Mouse (Mus musculus) intestine, embryonic 14.5 days (tissue): ENCODE results near the gene Ccdc142. TPM values are rescaled to one million over a fixed set of nuclear protein-coding genes. Genes with fewer than 3 reads are reported as not detected.

ENCODE experiments used
- ATAC-seq: fragments of 200-750 bp; cut with Nextera tagmentation; replicated peaks from 2 replicates; pipeline ENCODE4 v1.8.0; 2017; ENCODE audit warnings: low read depth, moderate number of reproducible peaks, moderate TSS enrichment, moderate library complexity; ENCODE audit not compliant: low FRiP score, low TSS enrichment
- DNase-seq: peaks from one replicate; pipeline ENCODE4 v3.0.0-alpha.2; 2018; ENCODE audit warnings: low spot score
- H3K27ac ChIP-seq: fragments of 300-500 bp; sonication (generic); 2 replicates; pipeline ENCODE4 v1.5.1; 2014; ENCODE audit warnings: low read depth, mild to moderate bottlenecking, control low read depth
- H3K27me3 ChIP-seq: fragments of 300-500 bp; sonication (generic); replicated peaks from 2 replicates; pipeline ENCODE4 v1.6.1; 2014; ENCODE audit warnings: low read length, control low read depth; ENCODE audit not compliant: control insufficient read depth, insufficient read depth
- H3K36me3 ChIP-seq: fragments of 300-500 bp; sonication (generic); 2 replicates; pipeline ENCODE4 v1.6.1; 2014; ENCODE audit warnings: low read length, control low read depth; ENCODE audit not compliant: control insufficient read depth, insufficient read depth
- H3K4me1 ChIP-seq: fragments of 300-500 bp; sonication (generic); replicated peaks from 2 replicates; pipeline ENCODE4 v1.6.1; 2014; ENCODE audit warnings: low read length, control low read depth, mixed read lengths; ENCODE audit not compliant: control insufficient read depth, insufficient read depth
- H3K4me2 ChIP-seq: fragments of 300-500 bp; sonication (generic); 2 replicates; pipeline ENCODE4 v1.6.1; 2014; ENCODE audit warnings: low read length
- H3K4me3 ChIP-seq: fragments of 300-500 bp; sonication (generic); 2 replicates; pipeline ENCODE4 v1.5.1; 2014; ENCODE audit warnings: low read depth, low read length, control low read depth, mixed read lengths
- H3K9ac ChIP-seq: fragments of 300-500 bp; sonication (generic); 2 replicates; pipeline ENCODE4 v1.6.1; 2014; ENCODE audit warnings: mild to moderate bottlenecking, low read length
- H3K9me3 ChIP-seq: fragments of 300-500 bp; sonication (generic); 2 replicates; pipeline ENCODE4 v1.6.1; 2016; ENCODE audit warnings: low read length, control low read depth; ENCODE audit not compliant: control insufficient read depth
- WGBS: fragments of 180-500 bp; shearing (Covaris S2); extraction: QIAGEN DNeasy Blood & Tissue Kit; methylation state at CpG from one replicate; pipeline ENCODE4 v1.1.7; 2014; 5-methylcytosine and 5-hydroxymethylcytosine counted together
- microRNA counts: library from miRNA; unstranded; fragments of <30 nt; microRNA quantifications from one replicate; lab custom pipeline; 2016
- microRNA-seq: library from miRNA; unstranded; fragments of <30 nt; microRNA quantifications from one replicate; pipeline ENCODE4, GENCODE M21; 2016
- polyA plus RNA-seq: library from polyadenylated mRNA; unstranded; fragments of >200 nt; fragmentation: Nextera tagmentation; extraction: Ambion mirVana; gene quantifications from 2 replicates; pipeline ENCODE4 v1.2.1, GENCODE M21; 2014

Ccdc142 gene
- polyA plus RNA-seq, 1 experiment from 2014 or later, result 2.9 TPM

- no peak for ATAC-seq
- H3K36me3 ChIP-seq, result peaks cover 52% of the 10 kb centered on the region
Measured at GRCm38 (mm10) chr6:83151721-83152120, 50.3 kb downstream of the Ccdc142 start.

DNA sequence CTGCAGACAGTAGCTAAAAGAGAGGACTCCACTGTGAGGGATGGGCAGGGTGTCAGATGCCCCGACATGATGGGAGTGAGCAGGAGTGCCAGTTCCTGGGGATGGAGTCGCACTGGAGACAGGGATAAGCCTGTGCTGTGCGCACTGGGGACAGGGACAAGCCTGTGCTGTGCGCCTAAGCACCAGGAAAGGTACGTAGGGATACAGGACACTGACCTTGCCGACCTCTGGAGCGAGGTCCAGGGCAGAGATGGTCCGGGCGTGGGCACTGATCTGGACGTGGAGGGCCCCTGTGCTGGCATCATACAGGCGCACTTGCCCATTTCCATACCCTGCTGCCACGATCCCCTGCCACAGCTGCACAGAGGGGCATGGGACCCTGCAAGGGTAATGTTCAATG, 51.6 kb downstream of the Ccdc142 start:
- ATAC-seq (no peak), DNase-seq (no peak)
- H3K27ac ChIP-seq, result no peak overlapping the region
- H3K9me3 ChIP-seq, result no peaks in the 10 kb centered on the region
- WGBS, result 82% methylated on average over 12 of the region's 12 CpGs
- H3K4me1 ChIP-seq, result peaks cover 6% of the 10 kb centered on the region
- H3K4me3 ChIP-seq, result no peak overlapping the region
- no peaks in the 10 kb centered on the region for H3K27me3 ChIP-seq
- no peak overlapping the region for H3K9ac ChIP-seq
- H3K36me3 ChIP-seq, result peaks cover 39% of the 10 kb centered on the region
- H3K4me2 ChIP-seq, result no peak overlapping the region

More at GRCm38 (mm10) chr6:83151721-83152120, 50.3 kb downstream of the Ccdc142 start:
- Histone ChIP-seq H3K4me2 (no peak overlapping the region), H3K4me3 (no peak overlapping the region), H3K9me3 (no peaks in the 10 kb centered on the region), H3K4me1 (peaks cover 6% of the 10 kb centered on the region), H3K27ac (no peak overlapping the region), H3K27me3 (no peaks in the 10 kb centered on the region), H3K9ac (no peak overlapping the region)
- 38% methylated on average over 8 of the region's 8 CpGs for WGBS
- DNase-seq, result no peak

DNA sequence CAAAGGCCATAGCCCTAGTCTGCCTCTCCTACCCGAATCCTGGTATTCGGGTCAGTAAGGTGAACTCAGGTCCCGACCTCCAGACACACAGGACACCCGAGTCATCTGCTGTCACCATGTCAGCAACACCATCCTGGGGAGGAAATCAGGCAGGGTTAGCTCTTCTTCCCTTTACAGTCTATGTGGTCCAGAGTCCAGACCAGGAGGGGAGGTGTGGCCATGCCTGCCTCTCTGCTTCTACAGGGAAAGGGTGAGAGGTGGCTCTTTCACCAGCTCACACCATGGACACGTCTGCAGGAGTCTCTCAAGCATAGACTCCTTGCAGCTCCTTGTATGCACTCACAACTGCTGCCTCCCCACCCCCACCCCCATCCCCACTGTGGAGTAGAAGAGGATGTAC, 52.1 kb downstream of the Ccdc142 start:
- ATAC-seq (no peak), DNase-seq (no peak)
- peaks cover 36% of the 10 kb centered on the region for H3K36me3 ChIP-seq
- no peak overlapping the region for H3K4me3 ChIP-seq
- no peak overlapping the region for H3K4me2 ChIP-seq
- no peak overlapping the region for H3K27ac ChIP-seq
- no peaks in the 10 kb centered on the region for H3K27me3 ChIP-seq
- no peaks in the 10 kb centered on the region for H3K9me3 ChIP-seq
- H3K9ac ChIP-seq, result no peak overlapping the region
- 74% methylated on average over 5 of the region's 5 CpGs for WGBS
- peaks cover 6% of the 10 kb centered on the region for H3K4me1 ChIP-seq

DNA sequence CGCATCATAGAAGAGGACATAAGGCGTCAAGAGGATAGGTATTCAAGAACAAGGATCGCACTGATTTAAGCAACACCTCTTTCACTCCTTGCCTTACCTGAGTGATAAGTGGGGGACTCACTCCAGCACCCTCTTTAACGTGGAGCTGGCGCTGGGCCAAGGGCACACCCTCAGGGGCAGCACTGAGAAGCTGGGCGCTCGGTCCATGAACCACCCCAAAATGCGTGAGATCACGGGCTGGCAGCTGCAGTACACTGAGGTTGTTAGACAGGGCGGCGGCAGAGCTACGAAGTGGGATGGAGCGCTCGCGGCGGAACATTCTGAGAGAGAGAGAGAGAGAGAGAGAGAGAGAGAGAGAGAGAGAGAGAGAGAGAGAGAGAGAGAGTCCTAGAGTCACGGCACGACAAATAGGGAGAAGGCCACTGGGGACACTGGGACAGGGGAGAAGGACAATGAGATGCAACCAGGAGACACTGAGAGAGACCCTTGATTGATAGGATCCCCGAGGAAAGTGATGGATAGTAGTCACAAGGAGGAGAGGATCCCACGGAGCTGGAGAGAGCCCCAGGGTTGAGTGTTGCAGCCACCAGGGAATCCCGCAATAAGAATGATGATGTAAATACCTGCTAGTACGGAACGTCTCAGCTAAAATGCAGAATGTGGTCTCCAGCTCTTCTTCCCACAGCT, 54.3 kb downstream of the Ccdc142 start:
- peaks cover 6% of the 10 kb centered on the region for H3K4me1 ChIP-seq
- H3K4me2 ChIP-seq, result peak overlapping the region; percentile 84
- no peak overlapping the region for H3K27ac ChIP-seq
- peaks cover 7% of the 10 kb centered on the region for H3K27me3 ChIP-seq
- H3K9me3 ChIP-seq, result no peaks in the 10 kb centered on the region
- H3K36me3 ChIP-seq, result peaks cover 17% of the 10 kb centered on the region; the same call in 1 of the 2 replicates
- peak overlapping the region; percentile 49 for H3K9ac ChIP-seq
- DNase-seq (no peak), ATAC-seq (peak; percentile 20; the same call in 1 of the 2 replicates)
- peak overlapping the region; percentile 52 for H3K4me3 ChIP-seq
- WGBS, result 7% methylated on average over 23 of the region's 23 CpGs

- peaks cover 6% of the 10 kb centered on the region for H3K4me1 ChIP-seq
- 2% methylated on average over 32 of the region's 32 CpGs for WGBS
- peak within 1 kb of the TSS; percentile 52 for H3K4me3 ChIP-seq
- H3K36me3 ChIP-seq, result peaks cover 12% of the 10 kb centered on the region; the same call in 1 of the 2 replicates
- H3K9me3 ChIP-seq, result no peaks in the 10 kb centered on the region
- no peak within 1 kb of the TSS for H3K27ac ChIP-seq
- H3K27me3 ChIP-seq, result peaks cover 13% of the 10 kb centered on the region
- peak within 1 kb of the TSS; percentile 49 for H3K9ac ChIP-seq
- ATAC-seq (peak; percentile 84), DNase-seq (peak; percentile 86)
- H3K4me2 ChIP-seq, result peak within 1 kb of the TSS; percentile 84
Measured at GRCm38 (mm10) chr6:83156259-83156684, 54.9 kb downstream of the Ccdc142 start, which contains the start of the genes Wdr54 and 1700003E16Rik. Gene Wdr54, minus strand, starts transcription at chr6:83156397. Gene 1700003E16Rik, plus strand, starts transcription at chr6:83156404.

MicroRNAs within 50 kb of the gene (microRNA counts, 519-probe panel; counts per million panel counts)
- not detected for microRNA mmu-miR-3470a+mmu-miR-3470b (lab: Ali Mortazavi, UCI)

Small RNAs within 50 kb of the gene (microRNA-seq; reads per million reads assigned to microRNA genes)
- not detected for gene Mir3470a

Other genes with a start within 250 kb of the Ccdc142 start
- 1.5 and 1.6 TPM in 2 replicates for gene Sema4f, start 161.8 kb upstream of the Ccdc142 start, polyA plus RNA-seq
- gene M1ap, start 154.7 kb upstream of the Ccdc142 start, polyA plus RNA-seq, result 0.17 and 0.47 TPM in 2 replicates
- 7.6 and 9.1 TPM in 2 replicates for gene Dok1, start 68.1 kb upstream of the Ccdc142 start, polyA plus RNA-seq
- 13.6 and 14.4 TPM in 2 replicates for gene Loxl3, start 67.4 kb upstream of the Ccdc142 start, polyA plus RNA-seq
- gene Aup1, start 47.1 kb upstream of the Ccdc142 start, polyA plus RNA-seq, result 158 and 167 TPM in 2 replicates
- 42.6 and 45.9 TPM in 2 replicates for gene Htra2, start 46.3 kb upstream of the Ccdc142 start, polyA plus RNA-seq
- 7.7 and 8.2 TPM in 2 replicates for gene Dqx1, start 43.8 kb upstream of the Ccdc142 start, polyA plus RNA-seq
- 36.4 and 43.1 TPM in 2 replicates for gene Tlx2, start 31.3 kb upstream of the Ccdc142 start, polyA plus RNA-seq
- 45.5 and 46.9 TPM in 2 replicates for gene Pcgf1, start 23.7 kb upstream of the Ccdc142 start, polyA plus RNA-seq
- gene Lbx2, start 15.2 kb upstream of the Ccdc142 start, polyA plus RNA-seq, result 1.1 and 1.4 TPM in 2 replicates
- gene Gm42688, start within 50 bp of the Ccdc142 start, polyA plus RNA-seq, result 2.1 and 2.6 TPM in 2 replicates
- gene Mrpl53, start 7.4 kb downstream of the Ccdc142 start, polyA plus RNA-seq, result 132 and 136 TPM in 2 replicates
- 39.7 and 60.0 TPM in 2 replicates for gene Mogs, start 13.9 kb downstream of the Ccdc142 start, polyA plus RNA-seq
- gene Wbp1, start 20.0 kb downstream of the Ccdc142 start, polyA plus RNA-seq, result 83.8 and 91.2 TPM in 2 replicates
- gene Ino80b, start 23.8 kb downstream of the Ccdc142 start, polyA plus RNA-seq, result 13.4 and 13.8 TPM in 2 replicates
- 16.9 and 17.6 TPM in 2 replicates for gene Rtkn, start 33.9 kb downstream of the Ccdc142 start, polyA plus RNA-seq
- gene Wdr54, start 54.8 kb downstream of the Ccdc142 start, polyA plus RNA-seq, result 4.3 and 6.4 TPM in 2 replicates
- 0.47 and 0.83 TPM in 2 replicates for gene 1700003E16Rik, start 54.8 kb downstream of the Ccdc142 start, polyA plus RNA-seq
- 75.3 and 76.0 TPM in 2 replicates for gene Dctn1, start 64.3 kb downstream of the Ccdc142 start, polyA plus RNA-seq
- gene Slc4a5, start 118.2 kb downstream of the Ccdc142 start, polyA plus RNA-seq, result 0.17 and 0.46 TPM in 2 replicates
- 36.0 and 37.4 TPM in 2 replicates for gene Mthfd2, start 224.3 kb downstream of the Ccdc142 start, polyA plus RNA-seq
- 74.8 and 76.4 TPM in 2 replicates for gene Mob1a, start 224.4 kb downstream of the Ccdc142 start, polyA plus RNA-seq
- 144 and 155 TPM in 2 replicates for gene Bola3, start 247.5 kb downstream of the Ccdc142 start, polyA plus RNA-seq